Mouse (Mus musculus) liver, postnatal 0 days (tissue): ENCODE results near the gene Ppil3. TPM values are rescaled to one million over a fixed set of nuclear protein-coding genes. Genes with fewer than 3 reads are reported as not detected.
A peak's percentile ranks its signal among the peaks of the same experiment; 100 is the strongest.

Experiments
- ATAC-seq: fragments of 200-750 bp; cut with Nextera tagmentation; 2 replicates; pipeline ENCODE4 v1.8.0; 2017; ENCODE audit warnings: mild to moderate bottlenecking, moderate library complexity
- DNase-seq: peaks from one replicate; pipeline ENCODE4 v3.0.0-alpha.2; 2016
- H3K27ac ChIP-seq: fragments of 300-500 bp; sonication (generic); 2 replicates; pipeline ENCODE4 v1.5.1; 2014; ENCODE audit warnings: antibody characterized with exemption, moderate library complexity, mild to moderate bottlenecking, low read depth
- H3K27me3 ChIP-seq: fragments of 300-500 bp; sonication (generic); 2 replicates; pipeline ENCODE4 v1.6.1; 2014; ENCODE audit warnings: low read length, control low read depth, mixed read lengths; ENCODE audit not compliant: insufficient read depth
- H3K36me3 ChIP-seq: fragments of 300-500 bp; sonication (generic); replicated peaks from 2 replicates; pipeline ENCODE4 v1.6.1; 2014; ENCODE audit warnings: mild to moderate bottlenecking, control low read depth, low read length, moderate library complexity, mixed read lengths; ENCODE audit not compliant: insufficient read depth
- H3K4me1 ChIP-seq: fragments of 300-500 bp; sonication (generic); 2 replicates; pipeline ENCODE4 v1.6.1; 2014; ENCODE audit warnings: antibody characterized with exemption, mild to moderate bottlenecking, control low read depth; ENCODE audit not compliant: insufficient read depth
- H3K4me2 ChIP-seq: fragments of 300-500 bp; sonication (generic); 2 replicates; pipeline ENCODE4 v1.6.1; 2014; ENCODE audit warnings: low read depth, mild to moderate bottlenecking, low read length, moderate library complexity, mixed read lengths
- H3K4me3 ChIP-seq: fragments of 300-500 bp; sonication (generic); 2 replicates; pipeline ENCODE4 v1.5.1; 2014; ENCODE audit warnings: low read depth, low read length
- H3K9ac ChIP-seq: fragments of 300-500 bp; sonication (generic); replicated peaks from 2 replicates; pipeline ENCODE4 v1.6.1; 2014; ENCODE audit warnings: mild to moderate bottlenecking, moderate library complexity
- H3K9me3 ChIP-seq: fragments of 300-500 bp; sonication (generic); 2 replicates; pipeline ENCODE4 v1.6.1; 2016; ENCODE audit warnings: mild to moderate bottlenecking, control low read depth, low read length, mixed read lengths
- CTCF ChIP-seq: sonication (generic); IDR thresholded peaks from 2 replicates; pipeline ENCODE4 v1.5.1; 2016; ENCODE audit warnings: antibody characterized with exemption, low read depth
- EP300 ChIP-seq: IDR thresholded peaks from 2 replicates; pipeline ENCODE4 v1.6.1; 2016; ENCODE audit warnings: antibody characterized with exemption, low read depth, mild to moderate bottlenecking
- WGBS: fragments of 180-500 bp; shearing (Covaris S2); extraction: QIAGEN DNeasy Blood & Tissue Kit; methylation state at CpG from one replicate; pipeline ENCODE4 v1.1.7; 2014; ENCODE audit not compliant: insufficient replicate concordance; 5-methylcytosine and 5-hydroxymethylcytosine counted together
- polyA plus RNA-seq: library from polyadenylated mRNA; unstranded; fragments of >200 nt; fragmentation: Nextera tagmentation; extraction: Ambion mirVana; gene quantifications from 2 replicates; pipeline ENCODE4 v1.2.1, GENCODE M21; 2015

Ppil3 gene
- polyA plus RNA-seq, 1 experiment from 2014 or later = 17.4 TPM

- no peak overlapping the region for H3K4me3 ChIP-seq
- H3K36me3 ChIP-seq = peaks cover 88% of the 10 kb centered on the region
- H3K4me2 ChIP-seq = no peak overlapping the region
- TF ChIP-seq CTCF (no peak), EP300 (no peak)
- WGBS = 72% methylated on average over 2 of the region's 2 CpGs
- no peak overlapping the region for H3K27ac ChIP-seq
- DNase-seq (no peak), ATAC-seq (no peak)
- H3K9me3 ChIP-seq = no peaks in the 10 kb centered on the region
- H3K9ac ChIP-seq = no peak overlapping the region
- no peaks in the 10 kb centered on the region for H3K4me1 ChIP-seq
- H3K27me3 ChIP-seq = no peaks in the 10 kb centered on the region
Measured at GRCm38 (mm10) chr1:58416048-58416447, 29.2 kb downstream of the Ppil3 start.

GRCm38 (mm10) chr1:58415442-58415841 lies 29.8 kb downstream of the Ppil3 start:
- no peak for DNase-seq

GRCm38 (mm10) chr1:58410776-58411175 lies 34.5 kb downstream of the Ppil3 start:
- Histone ChIP-seq H3K4me3 (no peak overlapping the region), H3K9me3 (no peaks in the 10 kb centered on the region), H3K27me3 (no peaks in the 10 kb centered on the region), H3K9ac (no peak overlapping the region), H3K4me1 (no peaks in the 10 kb centered on the region), H3K36me3 (peaks cover 66% of the 10 kb centered on the region), H3K4me2 (no peak overlapping the region), H3K27ac (no peak overlapping the region)
- ATAC-seq = no peak
- DNase-seq = no peak
- 88% methylated on average over 7 of the region's 7 CpGs for WGBS
- TF ChIP-seq CTCF (no peak), EP300 (no peak)

More at GRCm38 (mm10) chr1:58415442-58415841, 29.8 kb downstream of the Ppil3 start:
- 16% methylated on average over 1 of the region's 1 CpGs for WGBS
- Histone ChIP-seq H3K9me3 (no peaks in the 10 kb centered on the region), H3K4me2 (no peak overlapping the region), H3K9ac (no peak overlapping the region), H3K27me3 (no peaks in the 10 kb centered on the region), H3K36me3 (peaks cover 92% of the 10 kb centered on the region), H3K4me1 (no peaks in the 10 kb centered on the region), H3K27ac (no peak overlapping the region), H3K4me3 (no peak overlapping the region)
- TF ChIP-seq EP300 = no peak
- TF ChIP-seq CTCF = peak; percentile 39
- ATAC-seq = no peak

- Histone ChIP-seq H3K36me3 (peaks cover 61% of the 10 kb centered on the region), H3K27me3 (no peaks in the 10 kb centered on the region), H3K9ac (no peak overlapping the region), H3K4me2 (no peak overlapping the region), H3K9me3 (no peaks in the 10 kb centered on the region), H3K4me3 (no peak overlapping the region), H3K4me1 (no peaks in the 10 kb centered on the region), H3K27ac (no peak overlapping the region)
- no peak for TF ChIP-seq EP300
- no peak for TF ChIP-seq CTCF
- ATAC-seq = no peak
- DNase-seq = no peak
- WGBS = 71% methylated on average over 3 of the region's 3 CpGs
Measured at GRCm38 (mm10) chr1:58410198-58410588, 35.1 kb downstream of the Ppil3 start.

GRCm38 (mm10) chr1:58409553-58410197 lies 35.6 kb downstream of the Ppil3 start:
- Histone ChIP-seq H3K4me1 (no peaks in the 10 kb centered on the region), H3K27me3 (no peaks in the 10 kb centered on the region), H3K4me3 (no peak overlapping the region), H3K4me2 (no peak overlapping the region), H3K27ac (no peak overlapping the region), H3K9me3 (no peaks in the 10 kb centered on the region), H3K9ac (no peak overlapping the region), H3K36me3 (peaks cover 57% of the 10 kb centered on the region)
- DNase-seq (no peak), ATAC-seq (peak; percentile 29)
- WGBS = 74% methylated on average over 5 of the region's 5 CpGs
- TF ChIP-seq EP300 (no peak), CTCF (no peak)

GRCm38 (mm10) chr1:58408141-58408540 lies 37.1 kb downstream of the Ppil3 start:
- Histone ChIP-seq H3K27me3 (no peaks in the 10 kb centered on the region), H3K27ac (no peak overlapping the region), H3K36me3 (peaks cover 57% of the 10 kb centered on the region), H3K9me3 (no peaks in the 10 kb centered on the region), H3K4me1 (no peaks in the 10 kb centered on the region), H3K4me2 (no peak overlapping the region), H3K4me3 (no peak overlapping the region), H3K9ac (no peak overlapping the region)
- ATAC-seq (no peak), DNase-seq (no peak)
- WGBS = 84% methylated on average over 6 of the region's 6 CpGs
- no peak for TF ChIP-seq EP300
- no peak for TF ChIP-seq CTCF
